Mouse (Mus musculus) lung, embryonic 16.5 days (tissue): Measurements from ENCODE around the gene Map2. TPM values are rescaled to one million over a fixed set of nuclear protein-coding genes. Genes with fewer than 3 reads are reported as not detected.

Experiments
- ATAC-seq: fragments of 200-750 bp; cut with Nextera tagmentation; 2 replicates; pipeline ENCODE4 v1.8.0; 2017; ENCODE audit warnings: low read depth, mild to moderate bottlenecking, moderate library complexity
- H3K27ac ChIP-seq: fragments of 300-500 bp; sonication (generic); 2 replicates; pipeline ENCODE4 v1.5.1; 2014; ENCODE audit warnings: mild to moderate bottlenecking, control low read depth, low read length
- H3K27me3 ChIP-seq: fragments of 300-500 bp; sonication (generic); 2 replicates; pipeline ENCODE4 v1.6.1; 2014; ENCODE audit warnings: low read depth, low read length, mixed read lengths; ENCODE audit not compliant: control insufficient read depth, insufficient read depth
- H3K36me3 ChIP-seq: fragments of 300-500 bp; sonication (generic); 2 replicates; pipeline ENCODE4 v1.6.1; 2014; ENCODE audit warnings: low read length; ENCODE audit not compliant: control insufficient read depth, insufficient read depth
- H3K4me1 ChIP-seq: fragments of 300-500 bp; sonication (generic); replicated peaks from 2 replicates; pipeline ENCODE4 v1.6.1; 2014; ENCODE audit warnings: low read length, mixed read lengths; ENCODE audit not compliant: control insufficient read depth, insufficient read depth
- H3K4me2 ChIP-seq: fragments of 300-500 bp; sonication (generic); 2 replicates; pipeline ENCODE4 v1.6.1; 2014; ENCODE audit warnings: low read depth, low read length, control low read depth
- H3K4me3 ChIP-seq: fragments of 300-500 bp; sonication (generic); 2 replicates; pipeline ENCODE4 v1.5.1; 2014; ENCODE audit warnings: mild to moderate bottlenecking, low read length, control low read depth
- H3K9ac ChIP-seq: fragments of 300-500 bp; sonication (generic); 2 replicates; pipeline ENCODE4 v1.6.1; 2014; ENCODE audit warnings: low read length, control low read depth
- H3K9me3 ChIP-seq: fragments of 300-500 bp; sonication (generic); 2 replicates; pipeline ENCODE4 v1.6.1; 2016; ENCODE audit warnings: low read length; ENCODE audit not compliant: control insufficient read depth
- WGBS: fragments of 180-500 bp; shearing (Covaris S2); extraction: QIAGEN DNeasy Blood & Tissue Kit; methylation state at CpG from one replicate; pipeline ENCODE4 v1.1.7; 2014; 5-methylcytosine and 5-hydroxymethylcytosine counted together
- polyA plus RNA-seq: library from polyadenylated mRNA; unstranded; fragments of >200 nt; fragmentation: Nextera tagmentation; extraction: Ambion mirVana; gene quantifications from 2 replicates; pipeline ENCODE4 v1.2.1, GENCODE M21; 2015

Gene Map2
- 13.1 and 13.7 TPM in 2 replicates for polyA plus RNA-seq

DNA sequence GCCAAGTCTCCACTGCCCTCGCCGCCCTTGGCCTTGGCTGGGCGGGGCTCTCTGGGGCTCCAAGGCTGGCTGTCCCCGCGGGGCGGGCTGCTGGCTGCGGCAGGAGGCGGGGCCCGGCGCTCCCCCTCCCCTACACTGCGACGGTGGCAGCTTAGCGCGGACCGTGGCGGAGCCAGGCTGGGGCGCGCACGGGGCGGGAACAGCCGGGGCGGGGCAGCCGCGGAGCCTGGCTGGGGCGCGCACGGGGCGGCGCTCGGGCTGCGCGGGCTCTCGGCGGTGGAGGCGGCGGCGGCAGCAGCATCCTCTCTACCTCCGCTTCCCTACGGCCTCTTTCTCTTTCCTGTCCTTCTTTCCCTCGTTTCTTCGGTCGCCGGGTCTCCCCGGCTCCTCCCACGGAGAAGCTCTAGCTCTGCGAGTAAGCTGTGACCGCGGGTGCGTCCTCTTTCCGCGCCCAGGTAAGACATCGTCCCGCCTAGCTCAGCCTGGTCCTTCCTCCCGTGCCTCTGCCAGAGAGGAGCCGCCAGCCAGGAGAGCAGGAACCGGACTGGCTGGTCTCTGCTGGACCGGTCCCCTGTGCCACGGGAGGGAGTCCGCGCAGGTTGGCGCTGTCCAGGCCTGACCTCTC lies at the start of gene Map2:
Gene Map2, plus strand, starts transcription at position 233 of the 625 bp plus-strand sequence.
- no peaks in the 10 kb centered on the region for H3K27me3 ChIP-seq
- peak within 1 kb of the TSS; percentile 72 for H3K9ac ChIP-seq
- peaks cover 11% of the 10 kb centered on the region for H3K4me1 ChIP-seq
- H3K4me3 ChIP-seq = peak within 1 kb of the TSS; percentile 76
- WGBS = under 1% methylated on average over 43 of the region's 61 CpGs
- peak; percentile 99 for ATAC-seq
- no peaks in the 10 kb centered on the region for H3K9me3 ChIP-seq
- H3K27ac ChIP-seq = peak within 1 kb of the TSS; percentile 66
- H3K36me3 ChIP-seq = no peaks in the 10 kb centered on the region
- H3K4me2 ChIP-seq = peak within 1 kb of the TSS; percentile 90

DNA sequence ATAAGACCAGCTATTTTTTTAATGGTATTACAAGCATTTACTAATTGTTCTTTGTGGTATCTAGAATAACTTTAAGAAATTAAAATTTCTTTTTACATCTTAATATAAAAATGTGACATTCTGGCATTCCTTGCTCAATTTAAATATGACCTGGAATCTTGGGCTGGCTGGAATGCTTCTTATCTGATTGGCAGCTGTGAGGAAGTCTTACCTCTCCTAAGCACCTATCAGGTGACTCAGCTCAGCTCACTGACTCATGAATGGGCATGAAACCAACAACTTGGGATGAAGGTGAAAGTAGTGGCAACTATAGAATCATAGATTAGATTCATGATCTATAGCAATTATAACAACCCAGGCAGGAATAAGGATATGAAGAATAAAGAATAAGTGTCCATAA lies 42.1 kb upstream of the Map2 start:
- Histone ChIP-seq H3K27ac (no peak overlapping the region), H3K4me3 (no peak overlapping the region), H3K4me2 (no peak overlapping the region), H3K9me3 (no peaks in the 10 kb centered on the region), H3K4me1 (no peaks in the 10 kb centered on the region), H3K27me3 (no peaks in the 10 kb centered on the region), H3K9ac (no peak overlapping the region), H3K36me3 (no peaks in the 10 kb centered on the region)
- no peak for ATAC-seq

DNA sequence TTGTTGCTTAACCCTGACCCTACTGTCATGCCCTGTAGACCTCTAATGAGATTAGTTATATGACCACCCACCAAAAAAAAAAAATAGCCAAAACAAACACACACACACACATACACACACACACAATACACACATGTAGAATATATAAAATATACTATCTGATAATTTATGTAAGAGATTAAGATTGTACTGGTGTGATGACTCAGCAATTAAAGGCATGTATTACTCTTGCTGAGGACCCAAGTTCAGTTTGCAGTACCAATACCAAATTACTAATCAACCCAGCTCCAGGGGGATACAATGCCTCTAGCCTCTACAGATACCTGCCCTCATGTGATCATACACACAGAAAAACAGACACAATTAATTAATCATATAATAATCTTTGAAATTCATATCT lies 39.7 kb upstream of the Map2 start:
- H3K36me3 ChIP-seq = no peaks in the 10 kb centered on the region
- no peak overlapping the region for H3K27ac ChIP-seq
- no peaks in the 10 kb centered on the region for H3K4me1 ChIP-seq
- H3K4me3 ChIP-seq = no peak overlapping the region
- no peak for ATAC-seq
- no peak overlapping the region for H3K4me2 ChIP-seq
- H3K9me3 ChIP-seq = no peaks in the 10 kb centered on the region
- no peaks in the 10 kb centered on the region for H3K27me3 ChIP-seq
- no peak overlapping the region for H3K9ac ChIP-seq

DNA sequence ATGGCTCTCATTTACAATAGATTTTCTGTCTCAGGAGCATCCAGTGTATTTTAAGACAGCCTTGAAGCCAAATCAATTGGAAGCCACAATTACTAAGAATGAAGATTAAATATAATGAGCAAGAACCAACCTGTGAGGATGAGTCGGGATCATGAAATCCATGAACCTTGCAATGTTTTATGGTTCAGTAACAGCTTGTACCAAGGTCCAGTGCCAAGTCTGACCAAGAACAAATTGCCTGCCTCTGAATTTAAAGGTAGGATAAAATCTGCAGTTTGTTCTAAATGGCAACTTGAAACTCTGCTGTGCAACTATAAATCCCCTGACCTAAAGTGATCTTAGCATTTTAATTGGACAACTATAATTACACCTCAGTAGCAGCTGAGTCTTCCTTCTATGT lies 34.4 kb upstream of the Map2 start:
- no peak overlapping the region for H3K27ac ChIP-seq
- no peaks in the 10 kb centered on the region for H3K27me3 ChIP-seq
- H3K4me2 ChIP-seq = no peak overlapping the region
- H3K9me3 ChIP-seq = no peaks in the 10 kb centered on the region
- H3K4me1 ChIP-seq = no peaks in the 10 kb centered on the region
- no peak overlapping the region for H3K9ac ChIP-seq
- ATAC-seq = no peak
- no peak overlapping the region for H3K4me3 ChIP-seq
- 89% methylated on average over 1 of the region's 1 CpGs for WGBS
- H3K36me3 ChIP-seq = no peaks in the 10 kb centered on the region

DNA sequence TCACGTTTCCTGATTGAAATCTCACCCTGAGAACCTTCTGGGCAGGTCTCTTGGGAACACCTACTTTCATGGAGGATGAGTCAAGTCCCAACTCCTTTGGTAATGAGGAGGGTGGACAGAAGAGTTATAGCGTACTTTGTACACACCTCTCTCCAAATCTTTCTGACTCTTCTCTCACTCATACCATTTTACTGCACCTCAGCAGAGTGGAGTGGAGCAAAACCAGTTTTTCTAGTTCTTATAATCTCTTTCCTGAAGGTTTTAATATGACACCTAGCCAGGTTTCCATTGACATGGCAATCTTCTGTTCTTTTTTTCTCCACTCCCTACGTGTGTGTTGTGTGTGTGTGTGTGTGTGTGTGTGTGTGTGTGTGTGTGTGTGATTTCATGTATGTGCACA lies 29.9 kb upstream of the Map2 start:
- Histone ChIP-seq H3K9ac (no peak overlapping the region), H3K4me1 (no peaks in the 10 kb centered on the region), H3K27ac (no peak overlapping the region), H3K4me3 (no peak overlapping the region), H3K36me3 (no peaks in the 10 kb centered on the region), H3K4me2 (no peak overlapping the region), H3K27me3 (no peaks in the 10 kb centered on the region), H3K9me3 (no peaks in the 10 kb centered on the region)
- WGBS = 39% methylated on average over 3 of the region's 3 CpGs
- no peak for ATAC-seq

DNA sequence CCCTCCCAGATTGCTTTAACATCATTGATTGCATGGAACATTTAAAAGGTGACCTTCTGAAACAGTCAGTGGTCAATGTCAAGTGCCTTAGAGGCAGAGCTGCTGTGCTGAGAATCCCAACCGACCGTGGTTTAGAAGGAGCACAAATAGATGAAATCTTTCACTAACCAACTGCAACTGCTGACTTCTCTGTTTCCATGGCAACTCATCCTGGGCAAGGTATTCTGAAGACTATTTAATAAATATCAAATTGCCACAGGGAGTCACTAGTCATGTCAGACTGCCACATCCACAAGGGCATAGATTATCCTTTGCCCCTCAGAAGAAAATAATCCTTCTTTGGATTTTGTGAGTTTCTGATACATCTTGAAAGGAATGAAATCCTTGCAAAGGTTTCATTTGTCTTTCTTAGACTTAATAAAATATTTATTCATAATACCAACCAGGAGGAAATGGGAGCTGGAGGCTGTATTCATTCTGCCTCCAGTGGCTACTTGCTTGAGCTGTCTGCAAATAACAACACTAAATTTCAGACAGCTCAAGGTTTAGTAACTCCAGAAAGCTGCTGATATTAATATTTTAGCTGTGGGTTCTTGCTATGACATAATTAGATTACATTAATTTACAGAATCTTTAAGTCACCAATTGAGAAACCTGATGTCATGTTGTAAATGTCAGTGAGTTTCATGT lies 26.1 kb upstream of the Map2 start:
- Histone ChIP-seq H3K27me3 (no peaks in the 10 kb centered on the region), H3K4me3 (no peak overlapping the region), H3K9me3 (no peaks in the 10 kb centered on the region), H3K4me1 (no peaks in the 10 kb centered on the region), H3K36me3 (no peaks in the 10 kb centered on the region), H3K4me2 (no peak overlapping the region), H3K27ac (no peak overlapping the region), H3K9ac (no peak overlapping the region)
- ATAC-seq = no peak
- 53% methylated on average over 2 of the region's 2 CpGs for WGBS

DNA sequence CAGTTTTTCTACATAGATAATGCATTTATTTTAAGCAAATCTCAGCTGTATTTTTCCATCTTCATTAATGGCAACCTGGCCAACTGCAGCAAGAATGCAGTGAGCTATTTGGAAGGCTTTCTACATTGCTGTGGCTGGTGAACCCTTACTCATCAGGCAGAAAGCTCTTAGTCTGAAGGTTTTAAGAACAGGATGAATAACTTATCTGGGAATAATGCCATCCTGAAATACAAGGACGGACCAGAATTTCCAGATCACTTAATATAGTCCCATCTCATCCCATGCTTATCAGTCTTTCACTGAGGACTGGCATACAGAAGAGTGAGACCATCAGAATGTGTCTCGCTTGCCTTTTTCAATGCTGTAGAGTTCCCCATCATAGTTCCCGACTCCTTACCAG lies 24.3 kb upstream of the Map2 start:
- Histone ChIP-seq H3K36me3 (no peaks in the 10 kb centered on the region), H3K4me3 (no peak overlapping the region), H3K4me1 (no peaks in the 10 kb centered on the region), H3K27ac (no peak overlapping the region), H3K27me3 (no peaks in the 10 kb centered on the region), H3K4me2 (no peak overlapping the region), H3K9me3 (no peaks in the 10 kb centered on the region), H3K9ac (no peak overlapping the region)
- ATAC-seq = no peak
- WGBS = 88% methylated on average over 3 of the region's 3 CpGs

DNA sequence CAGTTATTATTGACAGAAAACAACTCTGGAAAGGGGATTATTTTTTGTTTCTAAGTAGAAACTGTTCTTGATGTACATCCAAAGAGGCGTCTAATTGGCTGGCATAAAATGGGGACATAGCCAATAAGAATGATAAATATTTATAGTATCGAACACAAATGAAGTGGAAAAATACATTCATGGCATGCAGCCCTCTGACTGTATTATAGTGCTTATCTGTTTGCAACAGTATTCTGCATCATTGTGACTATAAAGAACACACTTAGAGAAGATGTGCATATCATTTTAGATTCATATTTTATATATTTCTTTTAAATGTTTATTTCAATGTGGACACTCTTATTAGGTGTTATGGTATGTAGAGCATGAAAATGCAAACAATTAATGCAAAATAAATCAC lies 17.9 kb upstream of the Map2 start:
- WGBS = 44% methylated on average over 2 of the region's 2 CpGs
- peak; percentile 90 for ATAC-seq
- no peak overlapping the region for H3K9ac ChIP-seq
- H3K4me1 ChIP-seq = no peaks in the 10 kb centered on the region
- no peaks in the 10 kb centered on the region for H3K36me3 ChIP-seq
- H3K27ac ChIP-seq = no peak overlapping the region
- H3K4me3 ChIP-seq = no peak overlapping the region
- no peak overlapping the region for H3K4me2 ChIP-seq
- no peaks in the 10 kb centered on the region for H3K27me3 ChIP-seq
- no peaks in the 10 kb centered on the region for H3K9me3 ChIP-seq

DNA sequence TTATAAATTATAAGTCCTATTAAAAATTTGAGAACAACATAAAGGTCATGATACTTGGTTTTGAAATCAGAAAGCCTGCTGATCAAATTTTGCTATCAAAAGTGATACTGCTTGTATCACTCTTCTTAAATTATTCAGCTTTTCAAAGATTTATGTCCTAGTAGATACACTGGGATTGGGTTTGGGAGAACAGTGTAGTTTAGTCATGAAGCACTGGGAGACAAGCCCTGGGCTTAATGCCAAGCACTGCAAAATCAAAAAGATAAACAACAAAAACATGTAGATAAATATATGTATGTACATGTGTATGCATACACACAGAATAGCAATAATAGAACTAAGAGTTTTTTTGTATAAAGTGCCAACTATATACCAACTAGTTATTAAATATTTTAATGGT lies 17.5 kb upstream of the Map2 start:
- Histone ChIP-seq H3K4me1 (no peaks in the 10 kb centered on the region), H3K4me2 (no peak overlapping the region), H3K27me3 (no peaks in the 10 kb centered on the region), H3K4me3 (no peak overlapping the region), H3K27ac (no peak overlapping the region), H3K9me3 (no peaks in the 10 kb centered on the region), H3K36me3 (no peaks in the 10 kb centered on the region), H3K9ac (no peak overlapping the region)
- ATAC-seq = peak; percentile 80
